Mouse (Mus musculus) heart, adult 2 months (tissue): ENCODE data around the gene Rapgefl1.

ENCODE experiments used
- CTCF ChIP-seq: fragments of 200-600 bp; IDR thresholded peaks from 2 replicates; pipeline ENCODE4 v1.8.1; 2022; ENCODE audit warnings: antibody characterized with exemption, mild to moderate bottlenecking, moderate library complexity
- EP300 ChIP-seq: fragments of 200-500 bp; IDR thresholded peaks from 2 replicates; pipeline ENCODE4 v1.6.1; 2011; ENCODE audit warnings: low read depth, low read length, control low read depth; ENCODE audit not compliant: insufficient read depth
- POLR2A ChIP-seq: fragments of 200-500 bp; IDR thresholded peaks from 2 replicates; pipeline ENCODE4 v1.6.1; 2011; ENCODE audit warnings: mild to moderate bottlenecking, low read depth, low read length, control low read depth; ENCODE audit not compliant: insufficient read depth

DNA sequence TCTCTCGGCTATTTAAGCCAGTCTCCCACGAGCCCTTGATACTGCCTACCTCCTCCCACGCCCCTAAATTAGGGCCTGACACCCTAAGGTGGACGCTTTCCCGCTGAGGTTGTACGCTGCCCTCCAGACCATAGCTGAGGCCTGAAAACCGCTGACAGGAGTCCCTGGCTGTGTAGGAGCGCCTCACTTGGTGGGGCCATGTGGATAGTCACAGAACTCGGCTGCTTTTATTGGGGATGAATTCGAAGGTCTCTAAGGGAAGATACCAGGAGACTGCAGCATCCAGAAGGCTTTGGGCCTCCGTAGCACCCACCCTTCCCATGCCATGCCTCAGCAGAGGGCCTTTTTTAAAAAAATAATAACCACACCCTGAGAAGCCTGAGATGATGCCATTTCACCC lies 1.3 kb downstream of the Rapgefl1 start:
- TF ChIP-seq CTCF, result no peak
- TF ChIP-seq POLR2A, result no peak
- no peak for TF ChIP-seq EP300
